Mouse (Mus musculus) kidney, adult 2 months (tissue): ENCODE measurements around the gene Iqcf4.

Experiments
- CTCF ChIP-seq: fragments of 200-500 bp; conservative IDR thresholded peaks from 2 replicates; pipeline ENCODE4 v1.5.1; 2011; ENCODE audit warnings: low read depth, mild to moderate bottlenecking, control low read depth, low read length, moderate library complexity, mixed read lengths; ENCODE audit not compliant: insufficient read depth, insufficient read length
- POLR2A ChIP-seq: fragments of 200-500 bp; IDR thresholded peaks from one replicate; pipeline ENCODE4 v1.6.1; 2011; ENCODE audit warnings: low read depth, low read length, control low read depth

DNA sequence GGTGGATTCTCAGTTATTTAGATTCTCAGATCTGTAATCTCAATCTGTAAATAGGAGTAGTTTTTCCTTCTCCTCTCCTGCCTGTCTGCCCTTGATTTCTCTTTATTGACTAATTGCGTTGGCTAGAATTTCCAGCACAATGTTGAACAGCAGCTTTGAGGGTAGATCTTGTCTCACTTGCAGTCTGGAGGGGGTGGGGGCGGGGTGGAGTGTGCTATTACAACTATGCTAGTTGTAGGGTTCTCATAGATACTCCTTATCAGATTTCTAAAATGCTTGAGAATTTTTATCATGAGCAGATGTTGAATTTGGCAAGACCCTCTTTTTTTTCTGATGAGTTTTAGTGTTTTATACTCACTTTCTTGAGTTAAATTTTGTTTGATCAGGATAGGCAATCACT lies 51.4 kb downstream of the Iqcf4 start:
- no peak for TF ChIP-seq CTCF
- TF ChIP-seq POLR2A, result no peak
